Mouse (Mus musculus): Measurements from ENCODE around the gene Eif4a2. TPM values are rescaled to one million over a fixed set of nuclear protein-coding genes. Genes with fewer than 3 reads are reported as not detected.

The Eif4a2 gene
- total RNA-seq, 1 experiment from 2014 or later, result 1,846 TPM

Other genes starting within 250 kb of the Eif4a2 start
- 19.2 and 22.8 TPM in 2 replicates for gene Tbccd1, start 249.8 kb upstream of the Eif4a2 start, total RNA-seq (2017)
- 98.7 and 103 TPM in 2 replicates for gene Dnajb11, start 249.6 kb upstream of the Eif4a2 start, total RNA-seq (2017)
- gene Ahsg, start 216.2 kb upstream of the Eif4a2 start, total RNA-seq (2017), result not detected in 2 replicates
- gene Fetub, start 189.1 kb upstream of the Eif4a2 start, total RNA-seq (2017), result not detected in 2 replicates
- gene Hrg, start 156.4 kb upstream of the Eif4a2 start, total RNA-seq (2017), result not detected in 2 replicates
- not detected in 2 replicates for gene Kng2, start 78.0 kb upstream of the Eif4a2 start, total RNA-seq (2017)
- gene Kng1, start 49.6 kb upstream of the Eif4a2 start, total RNA-seq (2017), result not detected in 2 replicates
- 6.8 and 7.1 TPM in 2 replicates for gene Rfc4, start 20.3 kb downstream of the Eif4a2 start, total RNA-seq (2017)
- gene Adipoq, start 39.1 kb downstream of the Eif4a2 start, total RNA-seq (2017), result not detected in 2 replicates
- gene St6gal1, start 117.3 kb downstream of the Eif4a2 start, total RNA-seq (2017), result 137 and 141 TPM in 2 replicates

Measured in neutrophil, adult 5-6 weeks (primary cell).